Mouse (Mus musculus) lung, postnatal 0 days (tissue): ENCODE measurements around the gene Mn1.

Source experiments
- CTCF ChIP-seq: IDR thresholded peaks from 2 replicates; pipeline ENCODE4 v1.5.1; 2016; ENCODE audit warnings: antibody characterized with exemption, mild to moderate bottlenecking
- EP300 ChIP-seq: IDR thresholded peaks from 2 replicates; pipeline ENCODE4 v1.6.1; 2016; ENCODE audit warnings: antibody characterized with exemption, mild to moderate bottlenecking, control low read depth

DNA sequence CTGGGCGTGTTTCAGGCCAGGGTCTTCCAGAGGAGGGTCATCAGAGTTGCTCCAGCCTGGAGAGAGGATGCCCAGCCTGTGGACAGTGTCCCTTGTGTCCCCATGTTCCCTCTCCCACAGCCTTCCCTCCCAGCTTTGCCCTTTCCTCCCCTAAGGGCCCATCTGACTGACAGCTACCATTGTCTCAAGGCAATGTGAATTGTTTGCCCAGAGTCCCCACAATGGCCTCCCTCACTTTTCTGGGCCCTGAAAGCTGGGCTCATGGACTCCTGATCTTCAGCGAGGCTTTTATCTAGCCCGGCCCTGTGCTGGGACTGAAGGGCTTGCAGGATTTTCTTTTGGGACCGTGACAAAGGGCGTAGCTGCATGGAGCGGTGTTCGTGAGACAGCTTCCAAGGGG is 29.5 kb downstream of the Mn1 start:
- no peak for TF ChIP-seq CTCF
- TF ChIP-seq EP300 = no peak
